Mouse (Mus musculus): ENCODE measurements at regions not wholly inside any gene's neighbourhood (a gene's known extent, or its start where the extent isn't known, plus 50 kb on each side); places are given as distances from the start of the nearest gene placed in this dataset.
"Not testable (repeated sequence)": the region's sequence is repeated elsewhere in the genome, so short reads cannot be mapped to it uniquely, and the experiment has no call there.

DNA sequence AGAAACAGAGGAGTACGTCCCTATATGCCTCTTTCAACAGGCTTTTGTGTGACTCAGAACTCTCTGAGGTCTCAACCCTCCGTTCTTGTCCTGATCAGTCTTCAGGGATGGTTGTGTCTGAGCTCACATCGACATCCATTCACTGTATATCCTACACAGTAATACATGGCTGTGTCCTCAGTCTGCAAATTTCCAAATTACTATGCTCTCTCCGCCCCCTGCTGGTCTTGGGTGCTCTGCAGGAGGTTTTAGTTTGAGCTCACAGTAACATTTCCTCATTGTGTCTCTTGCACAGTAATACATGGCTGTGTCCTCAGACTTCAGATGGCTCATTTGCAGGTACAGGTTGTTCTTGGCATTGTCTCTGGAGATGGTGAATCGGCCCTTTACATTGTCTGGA lies 53.5 kb downstream of the Adam6a start:
- not testable (repeated sequence) for DNase-seq (ENCODE audit: low spot score in 2 of 2)

GRCm38 (mm10) chr12:113610924-113611323 lies 67.2 kb downstream of the Adam6a start:
- peak; percentile 20 to 56 for DNase-seq (ENCODE audit: low spot score in 2 of 2)

DNA sequence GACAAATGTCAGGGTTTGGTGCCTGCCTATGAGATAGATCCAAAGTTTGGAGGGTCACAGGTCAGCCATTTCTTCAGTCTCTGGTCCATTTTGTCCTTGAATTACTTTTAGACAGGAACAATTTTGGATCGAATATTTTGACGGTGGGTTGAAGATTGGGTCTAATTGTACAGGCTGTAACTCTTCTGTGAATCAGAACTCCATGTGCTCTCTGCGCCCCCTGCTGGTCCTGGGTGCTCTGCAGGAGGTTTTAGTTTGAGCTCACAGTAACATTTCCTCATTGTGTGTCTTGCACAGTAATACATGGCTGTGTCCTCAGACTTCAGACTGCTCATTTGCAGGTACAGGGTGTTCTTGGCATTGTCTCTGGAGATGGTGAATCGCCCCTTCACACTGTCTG lies 81.5 kb downstream of the Adam6a start:
- DNase-seq (ENCODE audit: low spot score in 2 of 2): not testable (repeated sequence)

DNA sequence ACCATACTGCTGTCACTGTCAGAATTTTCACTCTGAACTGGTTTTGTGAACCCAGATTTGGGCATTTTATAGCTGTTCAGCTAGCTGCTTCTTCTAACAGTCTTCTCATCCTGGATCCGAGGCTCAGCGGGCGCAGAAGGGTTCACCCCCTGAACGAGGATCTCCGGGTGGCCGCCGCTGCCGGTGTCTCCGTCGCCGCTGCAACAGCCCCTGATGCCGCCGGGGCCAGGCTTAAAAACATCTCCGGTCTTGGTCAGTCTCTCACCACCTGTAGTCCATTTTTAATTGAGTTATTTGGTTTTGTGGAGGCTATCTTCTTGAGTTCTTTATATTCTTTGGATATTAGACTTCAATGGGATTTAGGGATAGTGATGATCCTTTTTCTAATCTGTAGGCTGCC lies 87.1 kb downstream of the Adam6a start:
- not testable (repeated sequence) for DNase-seq (ENCODE audit: low spot score in 2 of 2)
